Mouse (Mus musculus) kidney, adult 9 months (tissue): ENCODE results near the gene Syt2.

ENCODE experiments used
- DNase-seq: peaks from one replicate; pipeline ENCODE4 v3.0.0; 2022

The Syt2 gene

DNA sequence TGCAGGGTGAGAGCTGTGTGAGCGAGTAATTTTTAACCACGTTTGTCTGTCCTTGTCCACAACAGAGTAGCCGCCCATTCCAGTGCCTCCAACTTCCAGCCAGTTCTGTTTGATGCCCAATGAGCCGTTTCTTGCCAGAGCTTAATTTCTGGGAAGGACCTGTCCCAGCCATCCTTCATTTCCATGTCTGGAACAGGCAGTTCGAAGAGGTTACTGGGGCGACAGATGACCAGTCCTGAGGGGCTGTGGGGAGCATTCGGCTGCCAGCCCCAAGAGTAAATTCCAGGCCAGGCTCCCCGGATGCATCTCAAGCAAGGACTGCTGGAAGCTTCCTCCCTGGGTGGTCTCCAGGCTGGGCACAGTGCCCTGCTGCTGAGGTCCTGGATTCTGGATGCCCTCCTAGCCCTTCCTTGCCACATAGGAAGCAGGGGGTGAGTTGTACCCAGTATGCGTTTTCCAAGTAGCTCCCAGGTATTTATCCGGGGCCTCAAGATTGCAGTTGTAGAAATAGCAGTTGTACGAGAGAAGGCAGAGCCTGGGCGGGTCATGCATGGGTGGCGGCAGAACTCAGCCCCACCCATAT is 4.9 kb downstream of the Syt2 start:
- DNase-seq = peak; percentile 41

DNA sequence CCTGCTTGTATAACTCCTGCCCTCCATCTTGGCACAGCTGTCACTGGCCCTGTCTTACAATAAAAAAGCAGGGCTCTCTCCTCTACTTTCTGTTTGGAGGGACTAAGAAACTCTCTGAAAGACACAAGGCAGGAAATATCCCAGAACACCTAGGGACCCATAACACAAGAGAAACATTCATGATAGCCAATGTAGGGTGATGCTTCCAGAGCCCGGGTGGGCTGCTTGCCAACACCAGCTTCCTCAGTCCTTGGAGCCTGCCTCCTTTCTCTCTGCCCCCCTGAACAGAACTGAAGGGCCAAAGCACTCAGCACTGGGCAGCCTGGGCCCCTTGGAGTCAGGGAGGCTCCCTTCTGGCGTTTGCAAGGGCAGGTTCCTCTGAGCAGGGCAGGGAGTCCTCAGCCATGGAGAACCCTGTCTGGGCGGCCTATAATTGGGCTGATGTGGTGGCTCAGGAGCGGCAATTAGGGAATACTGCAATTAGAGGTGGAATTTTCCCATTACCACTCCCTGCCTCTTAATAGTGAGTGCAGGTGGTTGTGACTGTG is 5.4 kb downstream of the Syt2 start:
- DNase-seq = peak; percentile 52

DNA sequence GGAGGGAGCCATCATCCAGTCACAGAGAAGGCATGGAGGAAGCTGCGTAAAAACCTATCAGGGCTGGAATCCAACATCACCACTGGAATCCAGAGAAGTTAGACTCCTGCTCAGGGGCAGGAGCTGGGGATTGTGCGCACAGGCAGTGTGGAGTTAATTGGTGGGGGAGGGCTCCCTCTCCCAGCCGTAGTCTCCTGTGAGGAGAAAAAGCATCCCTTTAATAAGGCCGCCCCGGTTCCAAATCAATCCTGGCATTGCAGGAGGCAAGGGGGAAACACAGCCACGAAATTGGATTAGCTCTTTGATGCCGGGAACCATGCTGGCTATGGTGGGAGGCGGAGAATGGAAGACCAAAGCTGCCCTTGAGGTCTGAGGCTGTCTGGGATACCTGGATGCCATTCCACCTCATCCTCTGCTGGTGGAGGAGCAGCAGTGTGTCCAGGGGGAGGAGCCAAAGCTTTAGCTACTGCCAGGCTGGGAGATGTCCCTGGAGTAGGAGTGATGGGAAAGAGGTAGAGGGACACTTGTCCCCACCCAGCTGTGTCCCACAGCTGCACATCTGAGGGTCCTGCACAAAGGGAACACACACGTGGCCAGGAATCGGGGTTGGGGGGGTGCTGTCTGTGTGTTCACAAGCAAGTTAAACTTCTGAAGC is 7.3 kb downstream of the Syt2 start:
- DNase-seq = no peak

DNA sequence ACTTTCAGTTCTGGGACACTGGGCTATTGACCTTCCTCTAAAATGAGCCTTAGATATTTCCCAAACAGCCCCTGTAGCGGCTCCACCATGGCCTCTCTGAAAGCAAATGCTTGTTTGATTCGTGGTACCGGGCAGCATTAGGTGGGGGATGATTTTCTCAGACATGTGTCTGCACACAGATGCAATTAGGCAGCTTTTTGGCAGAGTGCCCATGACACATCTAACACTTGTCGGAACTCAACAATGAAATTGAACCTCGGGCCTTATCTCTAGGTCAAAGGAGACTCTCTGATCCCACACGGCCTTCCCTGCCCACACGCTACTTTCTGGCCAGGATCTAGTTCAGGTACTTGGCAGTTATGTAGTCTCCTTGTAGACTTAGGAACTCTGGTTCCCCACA is 12.4 kb downstream of the Syt2 start:
- no peak for DNase-seq

DNA sequence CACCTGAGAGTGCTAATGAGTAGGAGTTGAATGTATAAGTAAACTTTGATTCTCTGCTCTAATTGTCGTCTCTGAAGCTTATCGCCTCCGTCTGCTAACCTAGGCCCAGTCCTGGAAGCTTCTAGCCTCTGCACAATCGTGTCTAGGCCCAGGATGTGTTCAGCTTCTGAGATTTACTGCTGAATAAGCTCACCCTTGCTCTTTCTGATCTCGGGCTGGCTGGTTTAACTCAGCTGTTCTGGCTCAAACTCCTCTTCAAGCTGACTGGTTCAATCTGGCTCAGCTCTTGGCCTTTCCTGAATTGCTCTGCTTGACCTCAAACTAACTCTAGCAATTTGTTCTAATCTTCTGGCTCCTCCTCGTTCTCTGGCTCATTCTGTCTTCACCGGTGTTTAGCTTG is 13.7 kb downstream of the Syt2 start:
- DNase-seq = no peak

DNA sequence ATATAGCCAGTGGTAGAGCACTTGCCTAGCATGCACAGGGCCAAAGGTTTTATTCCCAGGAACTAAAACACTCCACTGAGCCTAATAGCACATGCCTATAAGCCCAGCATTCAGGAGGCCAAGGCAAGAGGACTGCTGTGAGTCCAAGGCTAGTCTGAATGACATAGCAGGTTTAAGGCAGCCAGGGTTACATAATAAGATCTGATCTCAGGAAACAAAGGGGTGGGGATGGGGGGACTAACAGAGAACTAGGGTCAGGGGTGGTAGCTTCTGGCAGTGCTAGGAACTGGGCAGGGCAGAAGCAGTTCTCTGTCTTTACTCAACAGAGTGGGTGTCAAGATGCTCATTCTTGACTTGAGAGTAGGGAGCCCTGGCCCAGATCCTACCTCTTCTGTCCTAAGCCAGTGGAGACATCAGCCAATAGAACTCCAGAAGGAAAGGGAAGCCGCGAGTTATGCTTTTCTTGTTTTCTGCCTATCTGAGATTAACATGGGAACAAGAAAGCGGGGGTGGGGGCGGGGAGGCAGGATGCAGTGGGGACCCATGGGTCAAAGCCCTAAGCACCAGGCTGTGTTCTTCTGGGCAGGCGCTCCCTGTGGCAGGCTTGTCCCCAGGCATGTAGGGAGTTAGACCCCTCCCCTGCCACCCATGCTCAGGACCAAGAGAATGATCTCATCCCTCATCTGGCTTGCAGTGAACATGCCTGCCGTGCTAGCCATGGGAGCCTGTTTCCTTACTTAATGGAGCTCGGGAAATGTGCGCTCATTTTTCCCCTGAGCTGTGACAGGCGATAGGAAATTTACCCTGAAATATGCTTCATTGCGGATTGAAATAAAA is 25.0 kb downstream of the Syt2 start:
- DNase-seq = no peak

DNA sequence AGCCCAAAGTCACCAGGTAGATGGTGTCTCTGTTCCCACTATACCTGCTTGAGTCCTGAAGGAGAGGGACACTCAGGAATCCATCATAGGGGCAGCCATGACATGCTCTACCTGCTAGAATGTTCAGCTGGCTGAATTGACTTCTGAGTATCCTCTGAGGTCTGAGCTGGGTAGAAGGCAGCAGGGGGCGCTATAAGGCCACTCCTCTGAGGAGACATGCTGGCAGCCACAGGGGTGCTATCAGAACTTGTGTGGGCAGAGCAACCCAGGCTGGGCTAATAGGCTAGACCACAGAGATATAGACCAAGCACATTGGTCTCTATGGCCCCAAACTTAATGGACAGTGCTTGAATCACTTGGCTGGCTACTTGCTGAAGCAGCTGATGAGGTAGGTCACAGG is 27.8 kb downstream of the Syt2 start:
- DNase-seq = no peak

DNA sequence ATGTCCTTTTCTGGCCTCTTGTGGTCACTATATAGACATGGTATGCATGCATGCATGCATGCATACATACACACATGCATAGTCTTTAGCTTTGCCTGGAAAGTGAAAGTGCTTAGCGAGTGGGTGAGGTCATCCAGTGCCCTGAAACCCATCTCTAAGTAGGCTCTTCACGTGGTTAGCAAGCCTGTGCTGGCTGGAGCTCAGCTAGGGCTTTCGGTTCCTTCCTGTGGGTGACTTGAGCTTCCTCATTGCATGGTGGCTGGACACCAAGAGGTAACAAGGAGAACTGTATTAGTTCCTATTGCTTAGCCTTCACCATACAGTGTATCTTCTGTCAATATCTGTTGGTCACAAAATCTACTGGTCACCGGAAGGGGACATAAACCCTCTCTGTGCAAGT is 33.0 kb downstream of the Syt2 start:
- DNase-seq = no peak

DNA sequence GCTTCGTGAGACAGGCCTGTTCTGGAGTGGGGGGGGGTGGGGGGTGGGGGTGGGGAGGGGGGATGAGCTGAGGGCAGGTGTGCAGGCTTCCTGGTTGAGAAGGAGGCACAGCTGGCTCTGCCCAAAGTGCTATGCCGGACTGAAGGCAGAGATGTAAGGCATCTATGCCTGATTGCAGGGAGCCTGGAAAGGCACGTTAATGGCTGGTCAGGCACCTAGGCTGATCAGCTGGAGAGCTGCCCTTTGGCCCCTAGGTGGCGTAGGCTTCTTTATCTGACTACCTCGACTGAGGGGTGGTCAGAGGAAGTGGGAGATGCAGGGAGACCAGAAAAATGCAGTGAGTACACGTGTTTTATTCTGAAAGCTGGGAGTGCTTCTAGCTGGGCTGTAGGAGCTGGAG is 34.1 kb downstream of the Syt2 start:
- no peak for DNase-seq

DNA sequence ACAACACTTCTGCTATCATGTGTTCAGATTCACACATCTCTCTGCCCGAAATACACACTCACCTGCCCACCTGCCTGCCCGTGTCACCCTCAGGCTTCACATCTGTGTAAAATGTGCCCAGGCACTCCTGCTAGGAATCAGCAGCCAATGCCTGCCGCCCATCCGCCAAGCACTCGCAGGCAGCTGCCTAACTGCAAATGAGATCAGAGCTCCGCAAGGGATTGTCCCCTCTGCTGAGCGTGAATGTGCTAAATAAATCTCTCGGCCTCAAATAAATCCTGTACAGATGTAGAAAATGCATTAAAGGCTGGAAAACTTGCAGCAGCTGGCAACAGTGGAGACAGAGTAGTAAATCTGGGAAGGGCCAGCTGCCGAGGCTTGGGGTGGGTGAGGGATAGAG is 36.0 kb downstream of the Syt2 start:
- no peak for DNase-seq

DNA sequence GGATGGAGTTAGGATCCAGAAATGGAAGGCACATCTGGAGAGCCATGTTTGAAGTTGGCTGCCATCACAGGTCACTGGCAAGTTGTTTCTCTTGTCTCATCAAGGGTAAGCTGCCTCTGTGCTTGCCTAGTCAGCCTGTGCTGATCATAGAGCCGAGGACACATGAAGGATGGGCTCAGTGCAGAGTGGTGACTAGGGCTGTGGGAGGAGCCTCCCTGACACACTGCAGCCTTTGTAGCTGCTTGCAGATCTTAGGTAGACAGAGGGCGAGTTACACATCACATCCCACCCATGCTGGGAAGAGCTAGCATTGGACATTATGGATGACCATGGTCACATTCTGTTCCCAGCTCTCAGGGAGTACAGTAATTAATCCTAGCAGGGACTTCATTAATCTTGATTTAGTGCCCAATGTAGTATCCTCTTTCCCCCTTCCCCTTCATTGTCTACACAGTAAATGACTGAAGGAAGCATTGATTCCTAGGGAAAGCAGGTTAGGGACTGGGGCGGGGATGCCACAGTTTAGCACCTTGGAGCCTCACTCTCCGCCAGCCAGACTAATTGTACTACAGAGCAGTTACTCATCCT is 40.5 kb downstream of the Syt2 start:
- DNase-seq = no peak

DNA sequence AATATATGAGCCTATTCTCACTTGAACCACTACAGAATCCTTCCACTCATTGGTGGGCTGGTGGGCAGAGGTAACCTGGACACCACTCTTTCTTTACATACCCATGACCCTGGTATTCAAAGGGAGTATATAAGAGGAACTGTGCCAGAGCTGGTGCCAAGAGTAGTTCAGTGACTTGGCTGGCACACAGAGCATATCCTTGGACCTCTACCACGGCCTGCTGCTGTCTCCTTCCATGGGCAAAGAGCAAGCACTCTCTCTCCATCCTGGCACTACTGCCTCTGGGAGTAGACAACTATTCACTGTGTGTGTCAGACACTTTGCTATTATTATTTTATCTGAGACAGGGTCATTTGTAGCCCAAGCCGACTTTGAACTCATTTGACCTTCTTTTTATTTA is 49.8 kb downstream of the Syt2 start:
- DNase-seq = no peak

DNA sequence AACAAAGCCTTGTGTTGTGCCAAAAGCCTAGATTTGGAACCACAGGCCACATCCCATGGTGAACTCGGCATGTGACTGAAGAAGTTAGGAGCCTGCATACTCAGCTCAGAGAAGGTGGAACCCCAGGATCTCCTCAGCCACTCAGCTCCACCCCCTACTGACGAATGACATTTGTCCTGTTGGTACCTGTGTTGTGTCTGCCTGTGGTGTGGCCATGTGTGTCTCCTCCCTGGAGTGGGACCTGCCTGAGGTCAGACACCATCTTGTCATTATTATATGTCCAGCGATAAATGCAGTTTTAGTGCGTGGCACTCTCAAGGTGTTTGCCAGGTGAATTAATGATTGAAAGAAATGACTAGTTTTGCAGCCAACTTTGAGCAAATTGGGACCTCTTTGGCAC is 50.6 kb downstream of the Syt2 start:
- DNase-seq = no peak

DNA sequence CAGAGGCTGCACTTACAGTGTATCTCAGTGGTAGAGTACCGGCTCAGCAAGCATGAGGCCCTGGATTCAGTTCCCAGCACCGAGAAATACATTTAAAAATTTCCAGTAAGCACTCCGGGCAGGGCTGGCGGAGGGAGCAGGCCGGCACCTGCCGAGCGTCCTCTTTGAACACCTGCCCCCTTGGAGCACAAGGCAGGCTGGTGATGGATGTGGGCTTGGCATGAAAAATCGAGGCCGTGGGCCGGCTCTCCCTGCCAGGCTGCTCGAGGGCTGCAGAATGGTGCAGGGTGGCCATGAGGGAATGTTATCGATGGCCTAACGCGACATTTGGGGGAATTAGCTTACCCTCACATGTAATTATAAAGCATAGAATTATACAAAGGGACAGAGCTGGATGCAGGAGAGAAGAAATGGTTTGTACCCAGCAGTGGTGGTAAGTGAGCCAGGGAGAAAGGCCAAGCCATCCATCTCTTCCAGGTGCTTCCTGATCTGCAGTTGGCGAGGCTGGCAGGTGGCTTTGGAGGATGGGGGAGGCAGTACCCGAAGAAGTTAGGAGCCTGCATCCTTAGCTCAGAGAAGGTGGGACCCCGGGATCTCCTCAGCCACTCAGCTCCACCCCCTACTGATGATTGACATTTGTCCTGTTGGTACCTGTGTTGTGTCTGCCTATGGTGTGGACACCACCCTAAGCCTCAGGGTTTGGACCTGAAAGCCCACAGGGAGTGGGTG is 51.2 kb downstream of the Syt2 start:
- DNase-seq = no peak

DNA sequence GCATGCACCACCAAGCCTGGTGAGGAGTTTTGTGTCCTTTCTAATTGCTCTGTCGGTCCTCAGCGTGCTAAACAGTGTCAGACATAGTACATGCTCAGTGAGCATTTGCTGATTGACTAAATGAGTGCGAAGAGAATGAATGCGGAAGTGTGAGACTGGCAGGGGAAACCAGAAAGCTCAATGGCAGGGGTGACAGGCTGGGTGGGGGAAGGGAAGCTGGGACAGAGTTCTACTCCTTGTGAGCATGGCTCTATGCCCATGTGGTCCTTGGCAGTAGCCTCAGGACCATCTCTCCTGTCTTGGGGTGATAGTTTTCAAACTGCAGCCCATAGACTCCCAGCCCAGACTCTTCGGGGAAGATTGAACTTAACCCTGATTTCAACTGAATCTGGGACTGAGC is 52.0 kb downstream of the Syt2 start:
- DNase-seq = no peak

DNA sequence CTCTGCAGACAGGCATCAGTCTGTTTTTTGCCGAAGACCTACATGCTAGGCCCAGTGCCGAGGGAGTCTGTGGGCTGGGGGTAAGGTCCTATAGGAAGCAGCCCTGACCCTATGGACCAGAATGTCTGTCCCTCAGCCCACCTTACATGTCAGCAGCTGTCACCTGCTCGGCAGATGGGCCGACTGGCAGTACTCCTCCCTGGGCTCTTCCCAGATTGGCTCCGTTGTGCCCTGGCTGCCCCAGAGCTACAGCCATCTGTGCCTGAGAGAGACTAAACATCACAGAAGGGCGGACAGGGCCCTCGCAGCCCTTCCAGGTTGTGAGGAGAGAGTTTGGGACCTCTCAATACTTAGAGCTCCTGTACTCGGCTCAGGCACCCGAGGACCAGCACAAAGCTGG is 52.9 kb downstream of the Syt2 start:
- DNase-seq = no peak

DNA sequence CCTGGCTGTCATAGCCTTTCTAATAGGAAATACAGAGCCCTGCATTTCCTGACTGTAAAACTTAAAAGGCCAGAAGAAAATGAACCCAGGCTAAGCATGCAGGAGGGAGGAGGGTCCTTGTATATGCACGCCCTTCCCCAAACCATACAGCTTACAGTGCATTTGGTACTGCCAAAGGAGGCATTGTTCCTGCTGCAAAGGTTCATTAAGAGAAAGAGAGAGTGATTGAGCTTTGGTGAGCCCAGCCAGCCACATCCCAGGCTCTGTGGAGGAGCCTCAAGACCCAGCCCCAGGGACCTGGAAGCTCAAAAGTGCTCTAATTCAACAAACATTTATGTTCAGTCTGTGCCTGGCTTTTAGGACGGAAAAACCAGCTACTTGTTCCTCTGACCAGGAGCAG is 53.7 kb downstream of the Syt2 start:
- no peak for DNase-seq

DNA sequence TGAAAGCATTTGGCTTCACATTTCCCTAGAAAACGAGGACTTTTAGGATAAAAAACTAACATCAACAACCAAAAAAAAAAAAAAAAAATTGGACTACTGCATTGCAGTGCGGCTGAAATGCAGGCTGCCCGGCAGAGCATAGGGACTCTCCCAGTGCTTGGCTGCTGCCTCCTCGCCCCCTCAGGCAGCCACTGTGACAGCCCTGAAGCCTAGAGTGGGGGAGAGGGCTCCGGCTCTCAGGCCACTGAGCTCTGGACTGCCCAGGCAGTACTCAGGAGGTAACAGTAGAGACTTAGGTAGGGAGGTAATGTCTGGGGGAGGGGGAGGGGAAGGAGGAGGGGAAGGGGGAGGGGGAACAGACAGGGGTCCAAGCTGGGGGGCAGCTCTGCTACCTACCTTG is 54.2 kb downstream of the Syt2 start:
- no peak for DNase-seq

DNA sequence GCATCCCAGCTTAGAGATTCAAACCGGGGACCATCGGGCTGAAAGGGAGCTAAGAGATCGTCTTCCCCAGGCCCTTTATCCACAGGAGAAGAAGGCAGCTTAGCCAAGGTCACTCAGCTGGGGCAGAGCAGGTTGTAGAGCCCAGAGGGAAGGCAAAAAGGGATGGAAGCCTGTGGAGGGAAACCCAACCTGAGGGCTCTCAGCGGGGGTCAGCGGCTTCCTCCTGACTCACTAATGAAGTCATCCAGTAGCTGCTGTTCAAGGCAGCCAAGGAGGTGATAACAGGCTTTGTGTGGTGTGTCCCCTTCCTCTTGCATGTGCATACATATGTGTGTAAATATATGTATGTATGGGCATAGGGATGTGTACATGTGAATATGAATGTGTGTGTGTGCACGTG is 54.7 kb downstream of the Syt2 start:
- no peak for DNase-seq

DNA sequence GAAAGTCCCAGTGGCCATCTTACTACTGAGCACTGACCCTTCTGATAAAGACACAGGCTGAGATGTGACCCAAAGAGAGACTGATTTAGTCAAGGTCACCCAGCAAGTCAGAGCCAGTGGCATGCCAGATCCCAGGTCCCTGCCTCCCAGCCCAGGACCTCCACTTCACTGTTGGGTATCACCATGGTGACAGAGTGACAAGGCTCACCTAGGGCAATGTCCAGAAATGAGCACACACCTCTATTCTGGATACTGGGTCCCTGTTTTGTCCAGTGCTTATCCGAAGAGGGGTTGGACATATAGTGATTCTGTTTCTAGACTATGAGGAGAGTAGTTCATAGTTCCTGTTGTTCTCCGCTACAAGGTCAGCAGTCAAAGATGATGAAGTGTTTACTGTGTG is 56.8 kb downstream of the Syt2 start:
- no peak for DNase-seq

DNA sequence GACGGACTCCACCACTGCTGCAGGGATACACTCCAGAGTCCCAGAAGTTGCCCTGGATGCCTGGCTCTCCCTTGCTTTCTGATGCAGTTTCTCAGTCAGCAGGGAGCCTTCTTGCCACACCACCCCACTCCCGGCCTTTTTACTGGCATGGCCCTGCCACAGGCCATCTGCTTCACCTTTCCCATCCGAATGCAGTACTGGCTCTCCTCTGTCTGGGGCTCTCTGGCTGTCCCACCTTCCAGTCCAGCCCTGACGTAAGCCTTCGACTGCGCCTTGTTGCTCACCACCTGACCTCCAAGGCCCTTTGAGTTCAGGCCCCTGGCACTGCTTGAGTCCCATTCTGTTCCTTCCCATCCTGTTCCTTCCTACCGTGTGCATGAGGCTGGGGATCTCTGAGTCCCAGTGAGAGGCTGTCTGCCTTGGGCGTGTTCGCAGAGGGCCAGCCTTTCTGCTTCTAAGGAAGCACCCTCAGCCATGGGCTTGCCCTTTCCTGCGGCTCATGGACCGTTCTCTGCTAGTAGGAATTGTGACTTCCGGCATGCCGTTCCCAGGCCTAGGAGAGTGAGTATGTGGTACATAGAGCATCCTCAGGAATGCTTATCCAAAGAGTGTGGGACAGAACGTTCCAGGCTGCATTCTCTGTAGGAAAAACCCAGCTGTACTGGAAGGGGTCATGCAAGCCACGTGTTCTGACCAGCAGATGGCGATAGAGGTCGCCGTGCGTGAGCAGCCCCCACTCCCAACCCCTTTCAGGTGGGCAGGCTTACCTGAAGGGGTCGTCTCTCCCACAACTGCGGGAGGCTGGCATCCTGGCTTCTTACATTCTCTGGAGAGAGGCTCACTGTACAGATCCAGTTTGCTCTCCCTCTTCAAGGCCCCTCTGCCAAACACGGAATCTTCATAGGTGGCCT is 58.2 kb downstream of the Syt2 start:
- DNase-seq = peak; percentile 26

DNA sequence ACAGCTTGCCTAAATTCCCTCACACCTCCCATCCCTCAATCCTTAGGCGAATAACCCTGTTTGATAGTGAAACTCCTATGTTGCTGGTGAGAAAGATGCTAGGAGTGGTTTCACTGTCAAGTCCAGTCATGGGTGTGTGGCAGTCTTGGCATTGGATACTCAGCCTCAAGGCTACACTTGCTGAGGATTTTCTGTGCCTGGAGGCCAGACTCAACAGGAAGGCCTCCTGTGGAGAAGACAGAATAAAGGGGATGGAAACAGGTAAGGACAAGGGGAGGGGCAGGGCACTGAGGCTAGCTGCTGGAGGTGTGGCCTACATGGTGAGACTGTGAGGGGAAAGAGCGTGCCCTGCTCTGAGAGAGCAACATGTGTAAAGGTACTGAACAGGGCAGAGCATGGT is 60.1 kb downstream of the Syt2 start:
- DNase-seq = no peak
